ENCODE assay signal across 14 mouse cellular contexts in the genomic region with DNA sequence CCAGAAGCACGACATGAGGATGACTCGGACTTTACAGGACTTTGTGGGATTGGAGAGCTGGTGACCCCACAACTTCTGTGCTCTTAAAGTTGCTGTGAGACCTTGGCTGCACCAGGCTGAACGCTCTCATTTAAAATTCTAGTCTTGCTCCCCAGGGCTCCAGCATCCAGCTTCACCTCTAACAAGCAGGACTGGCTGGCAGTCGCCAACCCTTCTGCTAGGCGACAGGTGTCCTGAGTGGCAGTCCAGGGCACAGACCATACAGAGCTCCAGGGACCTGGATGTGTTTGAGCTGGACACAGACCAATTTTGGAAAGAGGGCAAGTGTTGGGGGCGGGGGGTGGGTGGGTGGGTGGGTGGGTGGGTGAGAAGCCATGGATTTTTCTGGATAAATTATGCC. TPM values are rescaled to one million over a fixed set of nuclear protein-coding genes. Genes with fewer than 3 reads are reported as not detected.
"Had no signal": no experiment of that assay in that cellular context is flagged by ENCODE, and none has a peak within 500 bp of the region (broad histone marks: within the 10 kb centered on the region; RNA-seq: fewer than 3 reads in every experiment).

No protein-coding gene starts in this region.

- H3K9me3 ChIP-seq: limb, embryonic 12.5 days; liver, embryonic 13.5 days; lung, embryonic 15.5 days; megakaryocyte, embryonic 14.5 days; midbrain, embryonic 12.5 days; stomach, embryonic 15.5 days had no signal

- H3K9ac ChIP-seq: liver, embryonic 13.5 days; liver, postnatal 0 days; lung, embryonic 15.5 days had no signal

- DNase-seq: kidney, adult 8-10 months; liver; liver, embryonic 13.5 days; liver, postnatal 0 days; lung, postnatal 14 days; thymus, postnatal 4 days had no signal

- H3K27ac ChIP-seq: limb, embryonic 12.5 days; liver, embryonic 13.5 days; lung, embryonic 15.5 days; macrophage; midbrain, embryonic 12.5 days; stomach, embryonic 15.5 days had no signal

- ATAC-seq: intestine, postnatal 0 days; liver, postnatal 0 days had no signal

RNA-seq across cellular contexts. Expression of gene Chd5, which starts 0.7 kb away (rescaled TPM):
- polyA plus RNA-seq: liver, postnatal 0 days had no signal

RNA-seq across cellular contexts. Expression of gene Rnf207, which starts 19.0 kb away (rescaled TPM):
- polyA plus RNA-seq: macrophage had no signal

RNA-seq across cellular contexts. Expression of gene Hes3, which starts 46.3 kb away (rescaled TPM):
- polyA plus RNA-seq: intestine, postnatal 0 days; kidney, embryonic 16.5 days; limb, embryonic 12.5 days; liver, embryonic 13.5 days; liver, postnatal 0 days; lung, embryonic 15.5 days; macrophage; stomach, embryonic 15.5 days had no signal
